Mouse (Mus musculus) embryonic facial prominence, embryonic 14.5 days (tissue): ENCODE measurements around the gene Uaca. TPM values are rescaled to one million over a fixed set of nuclear protein-coding genes. Genes with fewer than 3 reads are reported as not detected.

ENCODE experiments used
- ATAC-seq: fragments of 200-750 bp; cut with Nextera tagmentation; 2 replicates; pipeline ENCODE4 v1.8.0; 2017; ENCODE audit warnings: low read depth, moderate number of reproducible peaks, moderate TSS enrichment
- DNase-seq: peaks from one replicate; pipeline ENCODE4 v3.0.0-alpha.2; 2015; ENCODE audit warnings: low spot score
- H3K27ac ChIP-seq: fragments of 300-500 bp; sonication (generic); replicated peaks from 2 replicates; pipeline ENCODE4 v1.5.1; 2014; ENCODE audit warnings: low read depth, mild to moderate bottlenecking, low read length, moderate library complexity
- H3K27me3 ChIP-seq: fragments of 300-500 bp; sonication (generic); replicated peaks from 2 replicates; pipeline ENCODE4 v1.6.1; 2014; ENCODE audit warnings: low read length; ENCODE audit not compliant: control insufficient read depth, insufficient read depth
- H3K36me3 ChIP-seq: fragments of 300-500 bp; sonication (generic); 2 replicates; pipeline ENCODE4 v1.6.1; 2014; ENCODE audit warnings: low read length, mixed read lengths; ENCODE audit not compliant: control insufficient read depth, insufficient read depth
- H3K4me1 ChIP-seq: fragments of 300-500 bp; sonication (generic); 2 replicates; pipeline ENCODE4 v1.6.1; 2014; ENCODE audit warnings: antibody characterized with exemption, low read length; ENCODE audit not compliant: control insufficient read depth, insufficient read depth
- H3K4me2 ChIP-seq: fragments of 300-500 bp; sonication (generic); 2 replicates; pipeline ENCODE4 v1.6.1; 2014; ENCODE audit warnings: low read depth, mild to moderate bottlenecking, low read length, moderate library complexity, mixed read lengths
- H3K4me3 ChIP-seq: fragments of 300-500 bp; sonication (generic); 2 replicates; pipeline ENCODE4 v1.5.1; 2014; ENCODE audit warnings: low read depth, mild to moderate bottlenecking, low read length
- H3K9ac ChIP-seq: fragments of 300-500 bp; sonication (generic); 2 replicates; pipeline ENCODE4 v1.6.1; 2014; ENCODE audit warnings: low read depth, mild to moderate bottlenecking, low read length, moderate library complexity, mixed read lengths
- H3K9me3 ChIP-seq: fragments of 300-500 bp; sonication (generic); 2 replicates; pipeline ENCODE4 v1.6.1; 2016; ENCODE audit warnings: low read length; ENCODE audit not compliant: control insufficient read depth
- WGBS: fragments of 180-500 bp; shearing (Covaris S2); extraction: QIAGEN DNeasy Blood & Tissue Kit; methylation state at CpG from one replicate; pipeline ENCODE4 v1.1.7; 2014; 5-methylcytosine and 5-hydroxymethylcytosine counted together
- polyA plus RNA-seq: library from polyadenylated mRNA; unstranded; fragments of >200 nt; fragmentation: Nextera tagmentation; extraction: Ambion mirVana; gene quantifications from 2 replicates; pipeline ENCODE4 v1.2.1, GENCODE M21; 2014

Gene Uaca
- polyA plus RNA-seq, 1 experiment from 2014 or later = 31.8 TPM

- Histone ChIP-seq H3K36me3 (peaks cover 10% of the 10 kb centered on the region; the same call in 1 of the 2 replicates), H3K4me1 (peaks cover 7% of the 10 kb centered on the region; the same call in 1 of the 2 replicates), H3K4me2 (no peak overlapping the region), H3K9ac (no peak overlapping the region), H3K27me3 (no peaks in the 10 kb centered on the region), H3K9me3 (no peaks in the 10 kb centered on the region), H3K27ac (no peak overlapping the region), H3K4me3 (no peak overlapping the region)
- DNase-seq = no peak
- no peak for ATAC-seq
- 87% methylated on average over 12 of the region's 12 CpGs for WGBS
Observed at GRCm38 (mm10) chr9:60849986-60850385, 55.6 kb downstream of the Uaca start.

GRCm38 (mm10) chr9:60854196-60854595 lies 59.9 kb downstream of the Uaca start:
- H3K27me3 ChIP-seq = no peaks in the 10 kb centered on the region
- H3K36me3 ChIP-seq = peaks cover 24% of the 10 kb centered on the region; the same call in 1 of the 2 replicates
- H3K4me2 ChIP-seq = no peak overlapping the region
- H3K9me3 ChIP-seq = no peaks in the 10 kb centered on the region
- no peaks in the 10 kb centered on the region for H3K4me1 ChIP-seq
- no peak overlapping the region for H3K27ac ChIP-seq
- no peak for ATAC-seq
- no peak overlapping the region for H3K4me3 ChIP-seq
- no peak overlapping the region for H3K9ac ChIP-seq
- WGBS = 91% methylated on average over 11 of the region's 11 CpGs
- DNase-seq = no peak

GRCm38 (mm10) chr9:60857833-60858232 lies 63.5 kb downstream of the Uaca start:
- WGBS = 23% methylated on average over 5 of the region's 5 CpGs
- Histone ChIP-seq H3K4me2 (no peak overlapping the region), H3K27ac (no peak overlapping the region), H3K4me3 (no peak overlapping the region), H3K36me3 (peaks cover 42% of the 10 kb centered on the region), H3K9me3 (no peaks in the 10 kb centered on the region), H3K27me3 (no peaks in the 10 kb centered on the region), H3K9ac (no peak overlapping the region), H3K4me1 (no peaks in the 10 kb centered on the region)
- peak; percentile 93 for ATAC-seq
- DNase-seq = peak; percentile 72

GRCm38 (mm10) chr9:60858306-60858960 lies 64.1 kb downstream of the Uaca start:
- Histone ChIP-seq H3K4me3 (peak overlapping the region; percentile 7; the same call in 1 of the 2 replicates), H3K27me3 (no peaks in the 10 kb centered on the region), H3K9ac (no peak overlapping the region), H3K27ac (no peak overlapping the region), H3K4me1 (no peaks in the 10 kb centered on the region), H3K9me3 (no peaks in the 10 kb centered on the region), H3K36me3 (peaks cover 48% of the 10 kb centered on the region), H3K4me2 (peak overlapping the region; percentile 41)
- ATAC-seq = peak; percentile 54
- peak; percentile 67 for DNase-seq
- 31% methylated on average over 11 of the region's 11 CpGs for WGBS

- peaks cover 54% of the 10 kb centered on the region for H3K36me3 ChIP-seq
- 69% methylated on average over 9 of the region's 9 CpGs for WGBS
Observed at GRCm38 (mm10) chr9:60859031-60859430, 64.7 kb downstream of the Uaca start.

GRCm38 (mm10) chr9:60861030-60861429 lies 66.7 kb downstream of the Uaca start:
- no peak overlapping the region for H3K9ac ChIP-seq
- no peak overlapping the region for H3K4me3 ChIP-seq
- H3K9me3 ChIP-seq = no peaks in the 10 kb centered on the region
- peaks cover 62% of the 10 kb centered on the region for H3K36me3 ChIP-seq
- no peak overlapping the region for H3K27ac ChIP-seq
- 84% methylated on average over 5 of the region's 5 CpGs for WGBS
- no peak overlapping the region for H3K4me2 ChIP-seq
- H3K27me3 ChIP-seq = no peaks in the 10 kb centered on the region
- ATAC-seq (no peak), DNase-seq (no peak)
- H3K4me1 ChIP-seq = no peaks in the 10 kb centered on the region

More at GRCm38 (mm10) chr9:60859031-60859430, 64.7 kb downstream of the Uaca start:
- no peak overlapping the region for H3K9ac ChIP-seq
- H3K4me3 ChIP-seq = no peak overlapping the region
- H3K4me2 ChIP-seq = no peak overlapping the region
- ATAC-seq (no peak), DNase-seq (no peak)
- no peaks in the 10 kb centered on the region for H3K9me3 ChIP-seq
- H3K27ac ChIP-seq = no peak overlapping the region
- H3K27me3 ChIP-seq = no peaks in the 10 kb centered on the region
- no peaks in the 10 kb centered on the region for H3K4me1 ChIP-seq

- no peaks in the 10 kb centered on the region for H3K9me3 ChIP-seq
- no peaks in the 10 kb centered on the region for H3K4me1 ChIP-seq
- peaks cover 61% of the 10 kb centered on the region for H3K36me3 ChIP-seq
- H3K4me2 ChIP-seq = no peak overlapping the region
- DNase-seq (no peak), ATAC-seq (no peak)
- H3K4me3 ChIP-seq = no peak overlapping the region
- H3K9ac ChIP-seq = no peak overlapping the region
- WGBS = 85% methylated on average over 9 of the region's 9 CpGs
- H3K27me3 ChIP-seq = no peaks in the 10 kb centered on the region
- no peak overlapping the region for H3K27ac ChIP-seq
Observed at GRCm38 (mm10) chr9:60864664-60865063, 70.3 kb downstream of the Uaca start.

GRCm38 (mm10) chr9:60865866-60866265 lies 71.5 kb downstream of the Uaca start:
- no peak for ATAC-seq
- Histone ChIP-seq H3K4me2 (0 out of 2 replicates have a peak overlapping the region, but pooled peaks have one; percentile 7), H3K27me3 (no peaks in the 10 kb centered on the region), H3K4me1 (no peaks in the 10 kb centered on the region), H3K4me3 (no peak overlapping the region), H3K36me3 (peaks cover 61% of the 10 kb centered on the region), H3K9me3 (no peaks in the 10 kb centered on the region), H3K9ac (no peak overlapping the region), H3K27ac (peak overlapping the region; percentile 19; the same call in 1 of the 2 replicates)
- WGBS = 40% methylated on average over 4 of the region's 4 CpGs
- DNase-seq = no peak

GRCm38 (mm10) chr9:60870451-60870850 lies 76.1 kb downstream of the Uaca start:
- ATAC-seq (no peak), DNase-seq (no peak)
- no peaks in the 10 kb centered on the region for H3K27me3 ChIP-seq
- H3K4me3 ChIP-seq = no peak overlapping the region
- H3K9me3 ChIP-seq = no peaks in the 10 kb centered on the region
- H3K4me2 ChIP-seq = no peak overlapping the region
- H3K36me3 ChIP-seq = peaks cover 53% of the 10 kb centered on the region
- WGBS = 80% methylated on average over 18 of the region's 18 CpGs
- no peak overlapping the region for H3K27ac ChIP-seq
- H3K9ac ChIP-seq = no peak overlapping the region
- no peaks in the 10 kb centered on the region for H3K4me1 ChIP-seq
